11 mouse cellular contexts compared by ENCODE assay signal in genomic region chr15:27792473-27792872, GRCm38 (mm10).
A peak's percentile ranks its signal among the peaks of the same experiment; 100 is the strongest.
DNase-seq lines count a peak whose midpoint lies in the region; ATAC-seq and TF ChIP-seq lines count a peak whose summit lies in the region.
"Had no signal": no experiment of that assay in that cellular context is flagged by ENCODE, and none has a peak within 500 bp of the region (broad histone marks: within the 10 kb centered on the region; RNA-seq: fewer than 3 reads in every experiment).

No protein-coding gene starts in this region.

- TF ChIP-seq CTCF in hindbrain, postnatal 0 days (IDR thresholded peaks at IDR 0.05; ENCODE audit: low read depth), result no peak

- H3K27ac ChIP-seq in midbrain, embryonic 10.5 days (replicated peaks), result peak overlapping the region; percentile 46; the same call in 1 of the 2 replicates
- H3K27ac ChIP-seq in midbrain, embryonic 15.5 days, result no peak overlapping the region; the same call in 1 of the 2 replicates
- H3K27ac ChIP-seq in hindbrain, postnatal 0 days, result peak overlapping the region; percentile 46; the same call in 1 of the 2 replicates
- H3K27ac ChIP-seq: neural tube, embryonic 12.5 days had no signal

- no peaks in the 10 kb centered on the region for H3K9me3 ChIP-seq in midbrain, embryonic 10.5 days (replicated peaks)
- H3K9me3 ChIP-seq in midbrain, embryonic 15.5 days, result no peaks in the 10 kb centered on the region
- H3K9me3 ChIP-seq in hindbrain, postnatal 0 days (ENCODE audit: low read length), result no peaks in the 10 kb centered on the region
- H3K9me3 ChIP-seq: neural tube, embryonic 12.5 days had no signal

- intact Hi-C loops in gastrocnemius, postnatal 14 days (cut with DNase I; ENCODE audit: low total_unique reads), result no loop called here

- peaks cover 46% of the 10 kb centered on the region for H3K4me1 ChIP-seq in midbrain, embryonic 10.5 days
- peaks cover 63% of the 10 kb centered on the region for H3K4me1 ChIP-seq in midbrain, embryonic 15.5 days
- H3K4me1 ChIP-seq in hindbrain, postnatal 0 days (ENCODE audit: insufficient read depth, low read length), result peaks cover 19% of the 10 kb centered on the region

- 78% methylated on average over 11 of the region's 11 CpGs for WGBS in midbrain, embryonic 10.5 days
- 54% methylated on average over 11 of the region's 11 CpGs for WGBS in midbrain, embryonic 15.5 days
- WGBS in hindbrain, postnatal 0 days, result 50% methylated on average over 11 of the region's 11 CpGs

- no peak overlapping the region for H3K4me3 ChIP-seq in midbrain, embryonic 10.5 days
- H3K4me3 ChIP-seq in midbrain, embryonic 15.5 days, result no peak overlapping the region
- no peak overlapping the region for H3K4me3 ChIP-seq in hindbrain, postnatal 0 days (ENCODE audit: low read length)
- H3K4me3 ChIP-seq: neural tube, embryonic 12.5 days had no signal

- H3K9ac ChIP-seq in midbrain, embryonic 15.5 days, result no peak overlapping the region
- no peak overlapping the region for H3K9ac ChIP-seq in hindbrain, postnatal 0 days (replicated peaks; ENCODE audit: low read length)
- H3K9ac ChIP-seq: neural tube, embryonic 12.5 days had no signal

- H3K27me3 ChIP-seq in midbrain, embryonic 10.5 days (ENCODE audit: low read depth, poor library complexity, severe bottlenecking), result no peaks in the 10 kb centered on the region
- H3K27me3 ChIP-seq in midbrain, embryonic 15.5 days (replicated peaks), result no peaks in the 10 kb centered on the region
- no peaks in the 10 kb centered on the region for H3K27me3 ChIP-seq in hindbrain, postnatal 0 days (ENCODE audit: insufficient read depth, low read length)
- no peaks in the 10 kb centered on the region for H3K27me3 ChIP-seq in splenic B cell, adult 2 months (ENCODE audit: control insufficient read depth, insufficient read depth, low read length, poor library complexity, severe bottlenecking)
- H3K27me3 ChIP-seq: neural tube, embryonic 12.5 days had no signal

- peaks cover 14% of the 10 kb centered on the region for H3K36me3 ChIP-seq in midbrain, embryonic 10.5 days
- H3K36me3 ChIP-seq in midbrain, embryonic 15.5 days (replicated peaks), result no peaks in the 10 kb centered on the region; the same call in 1 of the 2 replicates
- H3K36me3 ChIP-seq in hindbrain, postnatal 0 days (ENCODE audit: insufficient read depth, low read length), result peaks cover 5% of the 10 kb centered on the region; the same call in 1 of the 2 replicates
- no peaks in the 10 kb centered on the region for H3K36me3 ChIP-seq in splenic B cell, adult 2 months (ENCODE audit: control insufficient read depth, insufficient read depth, low read length, poor library complexity, severe bottlenecking)

- DNase-seq in frontal cortex, postnatal 36 days (ENCODE audit: low spot score in 2 of 2), result no peak
- DNase-seq in midbrain, embryonic 10.5 days (ENCODE audit: low spot score), result no peak
- no peak for DNase-seq in hindbrain, postnatal 0 days (ENCODE audit: low spot score)
- DNase-seq in splenic B cell, adult 2 months (ENCODE audit: low read depth, low spot score), result peak; percentile 68
- no peak for DNase-seq in kidney, adult 8-10 months
- no peak for DNase-seq in gastrocnemius, postnatal 14 days
- DNase-seq: adrenal gland, postnatal 10 days had no signal

- ATAC-seq in frontal cortex, adult (ENCODE audit: low TSS enrichment), result 0 out of 2 replicates have a peak, but pooled peaks have one; percentile 4
- no peak for ATAC-seq in midbrain, embryonic 15.5 days (replicated peaks)
- ATAC-seq in hindbrain, postnatal 0 days, result no peak
- ATAC-seq: intestine, embryonic 16.5 days had no signal

- no peak overlapping the region for H3K4me2 ChIP-seq in midbrain, embryonic 15.5 days
- no peak overlapping the region for H3K4me2 ChIP-seq in hindbrain, postnatal 0 days (ENCODE audit: low read depth, low read length)
- H3K4me2 ChIP-seq: neural tube, embryonic 12.5 days had no signal
